Mouse (Mus musculus): ENCODE data around the gene Cldn13.

GRCm38 (mm10) chr5:134888505-134888904 lies 26.8 kb downstream of the Cldn13 start:
- TF ChIP-seq CTCF (IDR thresholded peaks at IDR 0.05; ENCODE audit: extremely low read depth, insufficient read depth, low read length): no peak
- TF ChIP-seq POLR2A (IDR thresholded peaks at IDR 0.05; ENCODE audit: extremely low read depth, insufficient read depth, low read length): no peak

Data from cortical plate, adult 2 months (tissue).